Mouse (Mus musculus): ENCODE data around the gene Apbb1ip.

Gene Apbb1ip

DNA sequence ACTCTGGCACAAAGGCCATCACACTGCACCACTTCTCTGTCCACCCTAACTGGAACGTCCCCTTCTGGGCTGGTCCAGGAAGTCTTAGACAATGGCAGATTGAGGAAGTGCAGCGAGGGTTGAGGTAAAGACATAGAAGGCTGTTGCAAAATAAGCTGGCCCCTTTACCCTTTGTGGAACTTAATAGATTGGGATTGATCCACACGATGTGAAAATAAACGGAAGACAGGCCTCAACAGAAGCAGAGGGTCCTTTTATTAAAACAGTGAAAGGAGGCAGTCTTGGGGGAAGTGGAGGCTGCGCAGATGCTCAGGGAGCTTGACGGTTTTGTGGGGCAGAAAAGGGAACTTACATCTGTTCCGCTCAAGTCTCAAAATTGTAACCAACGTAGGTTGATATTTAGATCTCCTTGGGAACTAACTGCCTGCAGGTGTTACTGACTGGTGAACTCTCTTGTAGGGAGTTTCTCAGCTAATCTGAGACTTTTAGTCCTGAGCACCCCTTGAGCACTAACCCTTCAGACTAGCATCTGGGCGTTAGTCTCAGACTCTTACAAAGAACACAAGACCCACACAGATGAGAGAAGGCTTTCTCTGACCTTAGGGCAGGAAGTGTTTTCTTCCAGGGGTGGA, at the start of gene Apbb1ip:
Apbb1ip (plus strand) TSS at position 546 of the 632 bp plus-strand sequence.
- peak in 1 of 2 experiments; percentile 6 for DNase-seq (ENCODE audit: low spot score in 2 of 2)

DNA sequence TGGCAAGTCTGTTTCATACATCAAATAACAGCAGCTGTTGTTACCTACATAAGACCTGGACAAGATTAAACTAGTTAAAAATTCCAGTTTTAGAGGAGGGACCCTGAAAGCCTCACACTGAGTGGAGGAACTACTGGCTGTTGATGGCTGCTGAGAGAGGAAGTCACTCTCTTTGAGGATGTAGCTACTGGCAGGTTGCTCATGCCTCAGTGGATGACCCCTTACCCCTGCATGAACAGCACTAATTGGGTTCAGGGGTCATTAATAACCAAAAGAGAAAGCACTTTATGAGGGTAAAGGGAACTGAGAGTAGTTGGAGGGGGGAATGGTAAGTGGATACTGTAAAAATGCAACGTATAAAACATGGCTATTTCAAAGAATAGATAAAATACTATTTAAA, 46.8 kb upstream of the Apbb1ip start:
- DNase-seq (ENCODE audit: low spot score in 2 of 2), result no peak

- DNase-seq (ENCODE audit: low spot score in 2 of 2), result no peak
Observed at GRCm38 (mm10) chr2:22736134-22736533, 37.8 kb upstream of the Apbb1ip start.

- DNase-seq (ENCODE audit: low spot score in 2 of 2), result no peak
Observed at GRCm38 (mm10) chr2:22739369-22739768, 34.5 kb upstream of the Apbb1ip start.

DNA sequence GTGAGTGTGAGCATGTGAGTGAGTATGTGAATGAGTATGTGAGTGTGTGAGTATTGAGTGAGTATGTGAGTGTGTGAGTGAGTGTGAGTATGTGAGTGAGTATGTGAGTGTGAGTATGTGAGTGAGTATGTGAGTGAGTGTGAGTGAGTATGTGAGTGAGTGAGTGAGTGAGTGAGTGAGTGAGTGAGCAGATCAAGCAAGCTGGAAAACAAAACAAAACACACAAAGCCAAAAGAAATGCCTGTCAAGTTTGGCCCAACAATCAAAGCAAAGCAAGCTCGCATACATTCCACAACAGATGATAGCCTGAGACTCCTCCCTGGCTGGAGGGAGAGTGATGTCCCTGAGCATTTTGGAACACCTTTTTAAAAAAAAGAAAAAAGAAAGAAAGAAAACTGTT, 33.5 kb upstream of the Apbb1ip start:
- no peak for DNase-seq (ENCODE audit: low spot score in 2 of 2)

GRCm38 (mm10) chr2:22741222-22741621, 32.7 kb upstream of the Apbb1ip start:
- no peak for DNase-seq (ENCODE audit: low spot score in 2 of 2)

DNA sequence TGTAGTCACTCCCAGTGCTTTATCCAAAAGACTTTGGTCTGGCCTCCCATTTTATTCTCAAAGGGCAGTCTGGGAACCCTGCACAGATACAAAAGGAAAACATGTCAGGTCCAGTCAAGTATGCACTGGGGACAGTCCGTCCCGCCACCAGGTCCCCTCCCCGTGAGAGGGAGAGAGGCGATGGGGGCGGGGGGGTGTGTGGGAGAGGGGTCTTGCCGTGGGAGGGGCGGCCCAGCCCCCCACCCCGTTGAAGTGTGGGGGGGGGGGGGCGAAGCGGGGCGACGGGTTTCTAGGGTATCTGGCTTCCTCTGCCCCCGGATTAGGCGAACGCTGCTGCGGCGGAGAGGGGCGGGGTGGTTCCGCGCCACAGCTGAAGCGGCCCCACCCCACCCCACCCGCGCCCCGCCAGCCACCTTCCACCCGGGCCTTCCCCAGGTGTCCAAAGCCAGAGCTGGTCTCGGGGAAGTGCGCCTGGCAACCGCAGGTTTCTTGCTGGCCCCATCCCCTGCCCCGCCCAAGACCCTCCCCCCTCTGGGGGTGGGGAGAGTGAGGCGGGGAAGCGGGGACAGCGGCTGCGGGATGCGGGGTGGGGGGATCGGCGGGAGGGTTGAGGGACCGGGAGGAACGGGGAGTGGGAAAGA, 29.7 kb upstream of the Apbb1ip start:
- no peak for DNase-seq (ENCODE audit: low spot score in 2 of 2)

DNA sequence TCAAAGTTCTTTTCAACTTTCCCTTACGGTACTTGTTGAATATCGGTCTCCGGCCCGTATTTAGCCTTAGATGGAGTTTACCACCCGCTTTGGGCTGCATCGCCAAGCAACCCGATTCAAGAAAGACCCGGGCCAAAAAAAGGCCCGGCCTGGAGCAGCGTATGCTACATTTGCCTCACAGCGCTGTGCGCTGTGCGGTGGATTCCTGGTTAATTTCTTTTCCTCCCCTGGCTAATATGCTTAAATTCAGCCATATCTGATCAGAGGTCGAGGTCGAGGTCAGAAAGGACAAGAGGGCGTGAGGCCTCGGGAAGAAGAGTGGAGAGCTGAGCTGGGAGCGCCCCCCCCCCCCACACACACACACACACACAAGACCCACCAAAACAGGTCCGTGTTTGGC, 29.0 kb upstream of the Apbb1ip start:
- no peak for DNase-seq (ENCODE audit: low spot score in 2 of 2)

DNA sequence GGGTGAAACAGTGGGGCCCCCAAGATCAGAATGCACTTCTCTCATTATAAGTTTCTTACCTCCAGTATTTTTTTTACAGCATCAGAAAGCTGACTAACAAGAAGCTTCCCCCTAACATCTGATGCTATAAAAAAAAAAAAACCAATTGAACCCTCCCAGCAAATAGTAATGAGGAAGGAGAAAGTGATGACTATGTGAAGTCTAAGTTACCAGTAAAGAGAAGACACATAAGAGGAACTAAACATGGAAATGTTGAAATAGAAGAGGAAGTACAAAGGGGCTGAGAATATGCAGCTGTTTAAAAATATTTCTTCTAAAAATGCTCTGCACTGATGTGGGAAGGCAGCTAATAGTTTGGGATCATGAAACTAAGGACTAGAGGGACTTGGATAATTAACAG, 27.1 kb upstream of the Apbb1ip start:
- DNase-seq (ENCODE audit: low spot score in 2 of 2), result no peak

DNA sequence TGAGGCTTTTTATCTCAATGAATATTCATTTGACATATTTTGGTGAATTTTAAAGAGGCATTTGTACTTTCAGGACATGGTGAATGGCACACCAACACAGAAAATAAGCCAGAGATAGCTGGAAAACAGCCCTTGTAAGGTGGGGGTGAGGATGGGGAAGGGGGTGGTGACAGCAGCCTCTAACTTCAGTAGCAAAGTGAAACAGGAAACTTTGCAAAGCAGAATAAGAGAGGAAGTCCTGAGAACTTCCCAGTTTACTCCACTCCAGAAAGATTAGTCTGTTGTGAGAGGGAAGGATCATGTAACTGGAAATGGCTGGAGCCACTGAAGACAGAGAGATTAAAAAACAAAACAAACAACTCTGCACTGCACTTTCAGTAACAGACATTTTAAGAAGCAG, 26.0 kb upstream of the Apbb1ip start:
- no peak for DNase-seq (ENCODE audit: low spot score in 2 of 2)

GRCm38 (mm10) chr2:22749761-22750160, 24.1 kb upstream of the Apbb1ip start:
- DNase-seq (ENCODE audit: low spot score in 2 of 2), result no peak

- DNase-seq (ENCODE audit: low spot score in 2 of 2), result no peak
Observed at GRCm38 (mm10) chr2:22752492-22752891, 21.4 kb upstream of the Apbb1ip start.

DNA sequence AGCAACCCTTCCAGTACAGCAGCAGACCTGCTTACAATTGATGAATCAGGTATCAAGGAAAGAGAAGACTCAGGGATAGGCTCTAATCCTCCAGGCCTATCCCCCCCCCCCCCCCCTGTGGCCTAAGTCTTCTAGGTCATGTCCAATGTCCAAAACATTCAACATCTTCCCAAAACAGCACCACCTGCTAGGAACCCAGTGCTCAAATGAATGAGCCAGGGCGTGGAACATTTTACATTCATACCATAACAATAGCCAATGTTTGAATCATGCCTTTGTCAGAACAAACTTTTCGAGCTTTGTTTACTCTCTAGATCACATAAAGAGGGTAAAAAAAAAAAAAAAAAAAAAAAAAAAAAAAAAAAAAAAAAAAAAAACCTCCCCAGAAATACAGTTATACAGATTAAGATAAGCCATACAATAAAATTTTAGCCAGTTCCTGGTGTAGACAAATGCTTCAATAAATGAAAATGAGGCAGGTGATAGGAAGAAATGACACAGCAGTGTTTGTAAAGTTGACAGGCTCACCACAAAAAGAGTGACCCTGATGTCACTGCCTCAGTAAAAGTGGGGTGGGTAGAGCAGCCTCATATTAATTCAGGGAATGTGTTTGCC, 20.3 kb upstream of the Apbb1ip start:
- no peak for DNase-seq (ENCODE audit: low spot score in 2 of 2)

DNA sequence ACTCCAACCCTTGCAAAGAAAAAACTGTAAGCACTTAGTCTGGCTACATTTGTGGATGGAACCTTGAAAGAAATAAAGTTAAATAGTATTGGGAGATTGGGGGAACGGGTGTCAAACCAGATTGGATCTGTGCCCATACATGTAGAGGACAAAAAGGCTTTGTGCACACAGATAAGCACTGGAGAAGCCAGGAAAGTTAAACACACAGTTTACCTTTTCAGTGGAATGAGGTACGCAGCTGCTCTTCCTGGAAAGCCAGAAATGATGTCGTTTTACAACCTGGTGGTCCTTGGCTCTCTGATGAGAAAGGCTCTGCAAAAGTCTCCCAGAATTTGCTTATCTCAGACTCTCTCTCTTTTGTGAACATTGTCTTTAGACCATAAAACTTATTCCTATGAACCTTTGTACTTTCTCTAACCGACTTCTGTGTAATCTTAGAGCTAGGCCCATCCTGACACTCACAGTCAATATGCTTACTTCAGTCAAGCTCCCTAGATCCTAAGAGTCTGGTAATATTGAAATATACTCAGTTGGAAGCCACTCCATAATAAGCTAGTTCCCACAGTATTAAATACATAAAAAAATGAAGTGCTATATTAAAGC, 19.6 kb upstream of the Apbb1ip start:
- DNase-seq (ENCODE audit: low spot score in 2 of 2), result no peak

DNA sequence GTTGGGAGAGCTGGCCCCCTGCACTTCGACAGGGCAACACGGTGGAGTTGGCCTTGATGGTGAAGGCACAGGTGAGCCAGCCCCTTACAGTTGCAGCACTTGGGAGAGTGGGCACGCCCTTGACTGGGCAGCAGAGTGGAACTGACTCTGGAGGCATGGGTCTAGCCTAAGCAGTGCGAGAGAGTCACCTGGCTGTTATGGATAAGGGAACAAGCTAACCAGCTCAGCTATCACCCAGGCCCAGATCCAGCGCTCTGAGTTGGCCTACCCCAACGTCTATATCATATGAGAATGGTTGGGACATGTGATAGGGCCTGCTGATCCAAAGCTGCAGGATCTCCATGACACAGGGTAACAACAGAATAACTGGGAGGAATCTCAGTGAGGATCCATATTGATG, 18.3 kb upstream of the Apbb1ip start:
- no peak for DNase-seq (ENCODE audit: low spot score in 2 of 2)

- peak; percentile 55 to 59 for DNase-seq (ENCODE audit: low spot score in 2 of 2)
Observed at GRCm38 (mm10) chr2:22758310-22758972, 15.5 kb upstream of the Apbb1ip start.

DNA sequence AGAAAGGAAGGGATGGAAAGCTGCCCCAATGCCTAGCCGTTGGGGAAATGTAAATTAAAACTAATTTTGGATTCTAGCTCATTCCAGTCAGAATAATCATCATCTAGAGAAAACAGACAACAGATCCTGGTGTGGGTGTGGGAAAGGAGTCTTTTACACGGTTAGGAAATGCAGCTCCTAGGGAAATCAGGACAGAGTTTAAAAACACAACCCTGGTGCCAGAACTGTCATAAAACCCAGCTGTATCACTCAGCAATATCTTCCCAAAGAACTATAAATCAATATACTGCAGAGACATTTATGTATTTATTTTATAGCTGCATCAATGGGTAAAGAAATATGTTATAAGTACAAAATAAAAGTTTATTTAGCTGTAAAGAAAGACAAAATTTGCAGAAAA, 13.4 kb upstream of the Apbb1ip start:
- no peak for DNase-seq (ENCODE audit: low spot score in 2 of 2)

DNA sequence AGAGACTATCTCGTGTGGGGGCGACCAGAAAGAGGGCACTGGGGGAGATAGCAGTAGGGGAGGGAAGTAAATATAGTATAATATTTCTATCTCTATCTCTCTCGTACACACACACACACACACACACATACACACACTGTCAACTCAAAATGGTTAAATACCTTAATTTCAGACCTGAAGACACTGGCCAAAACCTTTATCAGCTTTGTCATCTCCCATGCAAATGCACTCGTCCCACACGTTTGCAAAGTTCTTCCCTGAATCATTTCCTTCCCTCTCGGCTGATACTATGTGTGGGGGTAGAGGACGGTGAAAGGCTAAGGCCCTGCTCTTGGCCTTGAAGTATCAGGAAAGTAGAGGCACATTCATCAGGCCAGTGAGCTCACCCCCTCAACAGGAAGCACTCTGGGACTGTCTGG, 12.8 kb upstream of the Apbb1ip start:
- no peak for DNase-seq (ENCODE audit: low spot score in 2 of 2)

DNA sequence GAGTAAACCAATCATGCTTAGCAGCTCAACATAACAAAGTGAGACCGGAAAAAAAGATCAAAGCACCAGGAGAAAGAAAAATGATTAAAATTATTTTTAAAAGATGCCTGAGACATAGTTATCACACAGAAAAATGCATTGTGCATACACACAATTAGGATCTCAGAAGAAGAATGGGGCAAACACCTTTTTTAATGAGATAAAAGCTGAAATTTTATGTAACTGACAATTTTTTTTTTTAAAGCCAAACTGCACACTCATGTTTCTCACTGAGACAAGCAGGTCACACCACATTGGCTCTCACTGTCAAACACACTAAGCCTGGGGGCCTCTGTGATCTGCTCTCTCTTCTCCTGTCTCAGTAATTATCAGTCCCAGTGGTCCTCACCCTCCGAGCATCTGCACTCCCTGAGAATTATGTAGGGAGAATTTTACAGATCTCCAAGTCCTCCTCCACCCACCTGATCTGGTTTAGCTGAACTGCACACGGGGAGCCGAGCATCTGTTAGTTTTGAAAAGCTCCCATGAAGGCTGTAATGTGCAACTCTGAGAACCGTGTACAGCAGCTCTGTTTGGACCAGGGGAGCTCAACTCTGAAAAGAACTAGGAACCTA, 9.0 kb upstream of the Apbb1ip start:
- no peak for DNase-seq (ENCODE audit: low spot score in 2 of 2)

- DNase-seq (ENCODE audit: low spot score in 2 of 2), result peak in 1 of 2 experiments; percentile 7
Observed at GRCm38 (mm10) chr2:22771311-22771710, 2.6 kb upstream of the Apbb1ip start.

DNA sequence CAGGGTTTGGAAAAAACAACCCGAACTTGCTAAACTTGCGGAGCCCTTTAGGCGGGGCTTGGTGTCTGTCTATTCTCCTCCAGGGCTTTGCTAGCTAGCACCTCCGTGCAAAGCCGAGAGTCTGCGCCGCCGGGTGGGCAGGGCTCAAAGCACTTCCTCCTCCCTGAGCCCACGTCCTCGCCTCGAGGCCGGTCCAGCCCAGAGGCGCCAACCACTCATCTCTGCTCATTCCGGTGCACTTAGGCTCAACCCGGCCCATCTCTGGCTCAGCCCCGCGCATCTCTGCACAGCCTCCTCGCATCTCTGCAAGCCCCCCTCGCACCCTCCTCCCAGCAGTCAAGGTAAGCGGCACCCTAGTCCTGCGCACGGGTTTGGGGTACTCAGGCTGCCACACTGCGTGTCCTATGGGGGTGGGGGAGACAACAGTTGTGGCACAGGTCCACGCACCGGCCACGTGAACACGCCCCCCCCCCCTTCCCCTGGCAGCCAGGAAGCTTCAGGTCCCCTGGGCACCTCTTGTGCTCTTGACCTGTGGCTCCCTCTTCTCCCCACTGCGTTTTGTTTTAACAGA, 372 bp downstream of the Apbb1ip start:
- DNase-seq (ENCODE audit: low spot score in 2 of 2), result peak; percentile 46 to 78

DNA sequence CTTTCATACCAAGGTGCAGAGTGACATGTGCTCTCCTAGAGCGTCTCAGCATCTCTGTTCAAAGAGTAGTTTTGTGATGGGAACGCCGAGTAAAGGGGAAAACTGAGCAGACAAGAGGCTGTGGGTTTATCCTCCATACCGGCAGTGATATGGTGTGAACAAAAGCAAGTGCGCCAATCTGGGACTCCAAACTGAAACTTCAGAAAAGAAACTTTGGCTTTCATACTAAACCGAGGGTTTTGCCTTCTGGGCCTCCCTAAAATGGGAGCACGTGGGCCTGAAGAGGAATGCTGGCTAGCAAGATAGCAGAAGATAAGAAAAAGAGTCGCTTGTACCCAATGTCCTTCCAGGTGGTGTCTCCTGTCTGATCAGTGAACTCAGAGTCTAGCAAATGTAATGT, 1.3 kb downstream of the Apbb1ip start:
- no peak for DNase-seq (ENCODE audit: low spot score in 2 of 2)
